Mouse (Mus musculus): ENCODE results near the gene Lrrk1. TPM values are rescaled to one million over a fixed set of nuclear protein-coding genes. Genes with fewer than 3 reads are reported as not detected.

Gene Lrrk1
- polyA plus RNA-seq, 1 experiment from 2014 or later: 15.4 TPM

- H3K9me3 ChIP-seq (ENCODE audit: control insufficient read depth, low read length): no peaks in the 10 kb centered on the region
- H3K27ac ChIP-seq (ENCODE audit: low read length): no peak overlapping the region
- no peak for ATAC-seq
- no peak overlapping the region for H3K4me2 ChIP-seq (ENCODE audit: low read depth, low read length)
- peaks cover 4% of the 10 kb centered on the region; the same call in 1 of the 2 replicates for H3K4me1 ChIP-seq (ENCODE audit: control insufficient read depth, insufficient read depth, low read length)
- no peak overlapping the region for H3K9ac ChIP-seq (ENCODE audit: low read depth, low read length)
- no peaks in the 10 kb centered on the region for H3K27me3 ChIP-seq (replicated peaks; ENCODE audit: control insufficient read depth, insufficient read depth, low read length)
- H3K36me3 ChIP-seq (ENCODE audit: control insufficient read depth, insufficient read depth, low read length): no peaks in the 10 kb centered on the region
- H3K4me3 ChIP-seq (ENCODE audit: low read length): no peak overlapping the region
Observed at GRCm38 (mm10) chr7:66248270-66248669, 139.9 kb downstream of the Lrrk1 start.

- H3K4me1 ChIP-seq (ENCODE audit: control insufficient read depth, insufficient read depth, low read length): peaks cover 4% of the 10 kb centered on the region; the same call in 1 of the 2 replicates
- no peak overlapping the region for H3K9ac ChIP-seq (ENCODE audit: low read depth, low read length)
- H3K4me2 ChIP-seq (ENCODE audit: low read depth, low read length): no peak overlapping the region
- ATAC-seq: no peak
- H3K36me3 ChIP-seq (ENCODE audit: control insufficient read depth, insufficient read depth, low read length): no peaks in the 10 kb centered on the region
- H3K27ac ChIP-seq (ENCODE audit: low read length): no peak overlapping the region
- H3K27me3 ChIP-seq (replicated peaks; ENCODE audit: control insufficient read depth, insufficient read depth, low read length): no peaks in the 10 kb centered on the region
- WGBS: 75% methylated on average over 12 of the region's 12 CpGs
- no peaks in the 10 kb centered on the region for H3K9me3 ChIP-seq (ENCODE audit: control insufficient read depth, low read length)
- H3K4me3 ChIP-seq (ENCODE audit: low read length): no peak overlapping the region
Observed at GRCm38 (mm10) chr7:66247274-66248021, 140.7 kb downstream of the Lrrk1 start.

GRCm38 (mm10) chr7:66246716-66247235 lies 141.4 kb downstream of the Lrrk1 start:
- Histone ChIP-seq H3K4me1 (ENCODE audit: control insufficient read depth, insufficient read depth, low read length) (peaks cover 4% of the 10 kb centered on the region; the same call in 1 of the 2 replicates), H3K9me3 (ENCODE audit: control insufficient read depth, low read length) (no peaks in the 10 kb centered on the region), H3K4me3 (ENCODE audit: low read length) (no peak overlapping the region), H3K27ac (ENCODE audit: low read length) (no peak overlapping the region), H3K36me3 (ENCODE audit: control insufficient read depth, insufficient read depth, low read length) (no peaks in the 10 kb centered on the region), H3K4me2 (ENCODE audit: low read depth, low read length) (no peak overlapping the region), H3K27me3 (replicated peaks; ENCODE audit: control insufficient read depth, insufficient read depth, low read length) (no peaks in the 10 kb centered on the region), H3K9ac (ENCODE audit: low read depth, low read length) (no peak overlapping the region)
- ATAC-seq: no peak
- WGBS: 71% methylated on average over 11 of the region's 11 CpGs

- H3K36me3 ChIP-seq (ENCODE audit: control insufficient read depth, insufficient read depth, low read length): no peaks in the 10 kb centered on the region
- no peaks in the 10 kb centered on the region for H3K27me3 ChIP-seq (replicated peaks; ENCODE audit: control insufficient read depth, insufficient read depth, low read length)
- H3K4me2 ChIP-seq (ENCODE audit: low read depth, low read length): no peak overlapping the region
- no peak for ATAC-seq
- no peak overlapping the region for H3K27ac ChIP-seq (ENCODE audit: low read length)
- WGBS: 85% methylated on average over 5 of the region's 5 CpGs
- H3K9ac ChIP-seq (ENCODE audit: low read depth, low read length): no peak overlapping the region
- H3K9me3 ChIP-seq (ENCODE audit: control insufficient read depth, low read length): no peaks in the 10 kb centered on the region
- H3K4me3 ChIP-seq (ENCODE audit: low read length): no peak overlapping the region
- H3K4me1 ChIP-seq (ENCODE audit: control insufficient read depth, insufficient read depth, low read length): peaks cover 4% of the 10 kb centered on the region; the same call in 1 of the 2 replicates
Observed at GRCm38 (mm10) chr7:66245646-66246045, 142.5 kb downstream of the Lrrk1 start.

GRCm38 (mm10) chr7:66243766-66244325 lies 144.3 kb downstream of the Lrrk1 start:
- ATAC-seq: no peak
- no peaks in the 10 kb centered on the region for H3K27me3 ChIP-seq (replicated peaks; ENCODE audit: control insufficient read depth, insufficient read depth, low read length)
- no peaks in the 10 kb centered on the region for H3K4me1 ChIP-seq (ENCODE audit: control insufficient read depth, insufficient read depth, low read length)
- WGBS: 62% methylated on average over 7 of the region's 7 CpGs
- no peak overlapping the region for H3K4me2 ChIP-seq (ENCODE audit: low read depth, low read length)
- H3K27ac ChIP-seq (ENCODE audit: low read length): no peak overlapping the region
- no peaks in the 10 kb centered on the region for H3K36me3 ChIP-seq (ENCODE audit: control insufficient read depth, insufficient read depth, low read length)
- no peak overlapping the region for H3K9ac ChIP-seq (ENCODE audit: low read depth, low read length)
- H3K9me3 ChIP-seq (ENCODE audit: control insufficient read depth, low read length): no peaks in the 10 kb centered on the region
- no peak overlapping the region for H3K4me3 ChIP-seq (ENCODE audit: low read length)

DNA sequence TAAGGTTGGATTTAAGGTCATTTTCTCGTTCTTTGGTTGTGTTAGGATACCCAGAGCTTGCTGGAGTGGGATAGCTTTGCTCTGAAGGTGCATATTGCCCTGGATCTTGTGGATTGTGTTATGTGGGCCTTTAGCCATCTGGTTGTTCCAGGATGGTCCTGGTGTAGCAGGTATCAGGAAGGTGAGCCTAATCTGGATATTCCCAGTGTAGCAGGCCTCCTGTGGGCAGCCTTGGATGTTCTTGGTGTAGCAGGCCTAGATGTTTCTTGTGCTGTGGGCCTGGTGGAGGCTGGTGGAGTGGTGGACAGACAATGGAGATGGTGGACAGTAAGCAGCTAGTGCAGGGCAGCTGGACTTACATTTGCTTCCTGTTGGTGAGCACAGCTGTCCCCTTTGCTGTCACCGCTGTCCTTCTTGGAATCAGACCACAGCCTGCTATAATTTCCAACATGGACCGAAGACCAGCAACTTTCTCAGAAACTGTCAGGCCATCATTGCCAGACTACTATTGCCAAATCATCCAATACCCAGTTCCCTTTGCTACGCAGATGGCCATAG lies 146.2 kb downstream of the Lrrk1 start:
- WGBS: 92% methylated on average over 4 of the region's 4 CpGs
- Histone ChIP-seq H3K4me1 (ENCODE audit: control insufficient read depth, insufficient read depth, low read length) (no peaks in the 10 kb centered on the region), H3K9ac (ENCODE audit: low read depth, low read length) (no peak overlapping the region), H3K4me2 (ENCODE audit: low read depth, low read length) (no peak overlapping the region), H3K27me3 (replicated peaks; ENCODE audit: control insufficient read depth, insufficient read depth, low read length) (no peaks in the 10 kb centered on the region), H3K4me3 (ENCODE audit: low read length) (no peak overlapping the region), H3K9me3 (ENCODE audit: control insufficient read depth, low read length) (no peaks in the 10 kb centered on the region), H3K27ac (ENCODE audit: low read length) (no peak overlapping the region), H3K36me3 (ENCODE audit: control insufficient read depth, insufficient read depth, low read length) (no peaks in the 10 kb centered on the region)
- ATAC-seq: no peak

- Histone ChIP-seq H3K36me3 (ENCODE audit: control insufficient read depth, insufficient read depth, low read length) (no peaks in the 10 kb centered on the region), H3K4me3 (ENCODE audit: low read length) (no peak overlapping the region), H3K4me1 (ENCODE audit: control insufficient read depth, insufficient read depth, low read length) (peaks cover 7% of the 10 kb centered on the region), H3K4me2 (ENCODE audit: low read depth, low read length) (no peak overlapping the region), H3K27me3 (replicated peaks; ENCODE audit: control insufficient read depth, insufficient read depth, low read length) (no peaks in the 10 kb centered on the region), H3K9ac (ENCODE audit: low read depth, low read length) (no peak overlapping the region), H3K9me3 (ENCODE audit: control insufficient read depth, low read length) (no peaks in the 10 kb centered on the region), H3K27ac (ENCODE audit: low read length) (no peak overlapping the region)
- no peak for ATAC-seq
- WGBS: 95% methylated on average over 3 of the region's 3 CpGs
Observed at GRCm38 (mm10) chr7:66238157-66238556, 150.0 kb downstream of the Lrrk1 start.

- H3K9ac ChIP-seq (ENCODE audit: low read depth, low read length): no peak overlapping the region
- peaks cover 22% of the 10 kb centered on the region for H3K4me1 ChIP-seq (ENCODE audit: control insufficient read depth, insufficient read depth, low read length)
- no peak overlapping the region for H3K4me3 ChIP-seq (ENCODE audit: low read length)
- no peaks in the 10 kb centered on the region for H3K36me3 ChIP-seq (ENCODE audit: control insufficient read depth, insufficient read depth, low read length)
- no peak for ATAC-seq
- H3K9me3 ChIP-seq (ENCODE audit: control insufficient read depth, low read length): no peaks in the 10 kb centered on the region
- H3K4me2 ChIP-seq (ENCODE audit: low read depth, low read length): no peak overlapping the region
- H3K27me3 ChIP-seq (replicated peaks; ENCODE audit: control insufficient read depth, insufficient read depth, low read length): no peaks in the 10 kb centered on the region
- no peak overlapping the region for H3K27ac ChIP-seq (ENCODE audit: low read length)
- WGBS: 71% methylated on average over 6 of the region's 6 CpGs
Observed at GRCm38 (mm10) chr7:66233947-66234516, 154.1 kb downstream of the Lrrk1 start.

DNA sequence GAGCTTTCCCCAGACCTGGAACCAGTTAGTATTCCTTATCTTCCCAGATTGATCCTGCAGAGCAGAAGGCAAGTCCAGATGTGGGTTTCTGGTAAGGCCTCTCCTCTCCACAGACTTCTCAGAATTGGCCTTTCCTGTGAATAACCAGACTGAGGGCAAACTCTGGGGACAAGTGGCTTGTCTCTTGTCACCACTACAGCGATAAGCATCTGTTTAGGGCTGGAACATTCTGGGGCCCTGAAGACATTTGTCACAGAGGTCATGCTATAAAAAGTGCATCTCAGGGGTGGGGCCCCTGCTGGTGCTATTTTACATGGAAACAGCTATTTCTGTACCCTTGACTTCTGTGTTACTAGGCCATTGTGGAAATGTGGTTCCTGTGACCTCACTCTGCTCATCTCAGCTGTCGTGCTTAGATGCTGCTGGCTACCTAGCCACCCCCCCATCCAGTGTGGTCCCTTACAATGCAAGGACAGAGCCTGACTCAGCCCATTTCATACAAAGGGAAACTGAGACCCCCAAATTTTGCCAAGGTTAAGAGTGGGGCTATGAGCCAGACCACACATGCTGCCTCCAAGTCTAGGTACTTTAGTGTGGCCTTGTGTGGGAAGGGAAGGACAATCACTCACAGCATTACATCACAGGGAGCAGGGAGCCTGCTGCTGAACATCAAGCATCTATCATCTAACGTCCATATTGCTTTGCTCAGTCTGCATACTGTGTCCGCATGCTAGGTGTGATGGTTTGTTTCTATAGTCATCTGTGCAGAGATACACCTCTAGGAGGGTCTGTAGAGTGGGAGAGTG lies 154.8 kb downstream of the Lrrk1 start:
- Histone ChIP-seq H3K27ac (ENCODE audit: low read length) (no peak overlapping the region), H3K9me3 (ENCODE audit: control insufficient read depth, low read length) (no peaks in the 10 kb centered on the region), H3K27me3 (replicated peaks; ENCODE audit: control insufficient read depth, insufficient read depth, low read length) (no peaks in the 10 kb centered on the region), H3K4me1 (ENCODE audit: control insufficient read depth, insufficient read depth, low read length) (peaks cover 23% of the 10 kb centered on the region), H3K4me3 (ENCODE audit: low read length) (no peak overlapping the region), H3K9ac (ENCODE audit: low read depth, low read length) (no peak overlapping the region), H3K36me3 (ENCODE audit: control insufficient read depth, insufficient read depth, low read length) (no peaks in the 10 kb centered on the region), H3K4me2 (ENCODE audit: low read depth, low read length) (no peak overlapping the region)
- peak; percentile 47 for ATAC-seq
- WGBS: 69% methylated on average over 4 of the region's 4 CpGs
